11 mouse cellular contexts compared by ENCODE assay signal in the genomic region with DNA sequence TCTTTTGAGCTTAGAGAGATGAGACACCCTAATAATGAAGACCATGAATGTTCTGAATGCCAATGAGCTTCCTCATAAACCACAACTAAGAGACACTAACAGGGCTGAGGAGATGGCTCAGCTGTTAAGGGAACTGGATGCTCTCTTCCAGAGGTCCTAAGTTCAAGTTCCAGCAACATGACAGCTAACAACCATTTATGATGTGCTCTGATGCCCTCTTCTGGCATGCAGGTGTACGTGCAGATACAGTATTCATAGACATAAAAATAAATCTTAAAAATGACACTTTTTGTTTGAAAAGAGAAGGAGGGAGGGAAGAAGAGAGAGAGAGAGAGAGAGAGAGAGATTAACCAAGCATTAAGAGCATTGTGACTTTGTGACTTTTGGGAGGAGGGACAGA. TPM values are rescaled to one million over a fixed set of nuclear protein-coding genes. Genes with fewer than 3 reads are reported as not detected.
DNase-seq lines count a peak whose midpoint lies in the region; TF ChIP-seq lines count a peak whose summit lies in the region.
"Had no signal": no experiment of that assay in that cellular context is flagged by ENCODE, and none has a peak within 500 bp of the region (broad histone marks: within the 10 kb centered on the region; RNA-seq: fewer than 3 reads in every experiment).

No protein-coding gene starts in this region.

- DNase-seq in embryo, embryonic 10 days (ENCODE audit: low spot score), result peak; percentile 70
- no peak for DNase-seq in embryo, embryonic 9.5 days (ENCODE audit: extremely low spot score)
- no peak for DNase-seq in left cerebral cortex, adult 2 months (ENCODE audit: extremely low spot score in 1 of 2, low spot score in 2 of 2)
- no peak for DNase-seq in left cerebral cortex, postnatal 10 days (ENCODE audit: extremely low spot score in 1 of 2, low spot score in 2 of 2)
- peak; percentile 50 for DNase-seq in A20 (ENCODE audit: low read depth, low spot score)
- DNase-seq in c-Kit-positive CD71-positive TER-119-negative erythroid progenitor cells, embryonic 14.5 days (ENCODE audit: low read depth), result peak; percentile 17
- no peak for DNase-seq in retina, postnatal 1 day
- no peak for DNase-seq in ovary, postnatal 36 days (ENCODE audit: low spot score)
- DNase-seq: adrenal gland, adult 8-10 months; cerebellum, postnatal 36 days; liver, embryonic 13.5 days had no signal

- intact Hi-C loops in left cerebral cortex, adult 2 months (cut with DNase I), result loop anchor here (2.0 kb wide), 1 partner anchor 30 kb away; no protein-coding TSS in a partner anchor
- intact Hi-C loops in left cerebral cortex, postnatal 10 days (cut with DNase I), result no loop called here

- no peak overlapping the region for H3K4me3 ChIP-seq in left cerebral cortex, adult 2 months
- H3K4me3 ChIP-seq: liver, embryonic 13.5 days had no signal

- no peak overlapping the region for H3K27ac ChIP-seq in left cerebral cortex, adult 2 months
- H3K27ac ChIP-seq: liver, embryonic 13.5 days had no signal

- peak; percentile 61 for TF ChIP-seq CTCF in left cerebral cortex, adult 2 months (IDR thresholded peaks at IDR 0.05)

RNA-seq across cellular contexts. Expression of gene Igdcc3, which starts 23.9 kb away (rescaled TPM):
- 1 to 10 TPM; 2.0 to 2.5 TPM for total RNA-seq in left cerebral cortex, adult 2 months (2021)
- total RNA-seq in left cerebral cortex, postnatal 10 days (2021), result 1 to 10 TPM; 2.5 to 4.2 TPM

RNA-seq across cellular contexts. Expression of gene Parp16, which starts 30.3 kb away (rescaled TPM):
- total RNA-seq in left cerebral cortex, adult 2 months (2021), result 1 to 10 TPM; 3.6 to 4.0 TPM
- 1 to 10 TPM; 4.1 to 4.6 TPM for total RNA-seq in left cerebral cortex, postnatal 10 days (2021)

Comparison
In these comparisons a context has a peak if more than half of its experiments do, and no peak if none do; other contexts are left out.
1. DNase-seq: peak in embryo, embryonic 10 days (single experiment), A20 (single experiment) and c-Kit-positive CD71-positive TER-119-negative erythroid progenitor cells, embryonic 14.5 days (single experiment); none in embryo, embryonic 9.5 days (single experiment), left cerebral cortex, adult 2 months (0 of 2), left cerebral cortex, postnatal 10 days (0 of 2), retina, postnatal 1 day (single experiment) and ovary, postnatal 36 days (single experiment).